Mouse (Mus musculus) spleen, postnatal 4 days (tissue): ENCODE results near the gene Lum.

Experiments
- DNase-seq, 2 experiments: peaks; one replicate each; pipeline ENCODE4 v3.0.0; 2022; ENCODE audit warnings: low spot score in 2 of 2

Lum gene

GRCm38 (mm10) chr10:97564957-97565856, at the start of gene Lum:
Lum (plus strand) TSS chr10:97565128.
- no peak for DNase-seq

- DNase-seq, result no peak
These were observed 41.6 kb upstream of the Lum start for GRCm38 (mm10) chr10:97523366-97523765.

- DNase-seq, result no peak
These were observed 29.2 kb upstream of the Lum start for GRCm38 (mm10) chr10:97535697-97536096.

GRCm38 (mm10) chr10:97536921-97537320, 28.0 kb upstream of the Lum start:
- no peak for DNase-seq

- no peak for DNase-seq
These were observed 26.7 kb upstream of the Lum start for GRCm38 (mm10) chr10:97538202-97538601.

- no peak for DNase-seq
These were observed 17.2 kb upstream of the Lum start for GRCm38 (mm10) chr10:97547740-97548139.

GRCm38 (mm10) chr10:97567489-97568135, 2.7 kb downstream of the Lum start:
- no peak for DNase-seq

- DNase-seq, result no peak
These were observed 17.8 kb downstream of the Lum start for GRCm38 (mm10) chr10:97582543-97583231.

- no peak for DNase-seq
These were observed 19.2 kb downstream of the Lum start for GRCm38 (mm10) chr10:97584176-97584575.

GRCm38 (mm10) chr10:97587159-97587558, 22.2 kb downstream of the Lum start:
- DNase-seq, result no peak

GRCm38 (mm10) chr10:97589574-97589973, 24.6 kb downstream of the Lum start:
- no peak for DNase-seq

- no peak for DNase-seq
These were observed 26.1 kb downstream of the Lum start for GRCm38 (mm10) chr10:97591036-97591435.

- DNase-seq, result no peak
These were observed 26.8 kb downstream of the Lum start for GRCm38 (mm10) chr10:97591685-97592084.

GRCm38 (mm10) chr10:97595680-97596079, 30.8 kb downstream of the Lum start:
- no peak for DNase-seq

GRCm38 (mm10) chr10:97601744-97602143, 36.8 kb downstream of the Lum start:
- DNase-seq, result no peak

- no peak for DNase-seq
These were observed 38.3 kb downstream of the Lum start for GRCm38 (mm10) chr10:97603256-97603655.

- no peak for DNase-seq
These were observed 41.7 kb downstream of the Lum start, which contains the start of gene Kera for GRCm38 (mm10) chr10:97606579-97606978. Kera (plus strand) TSS chr10:97606879.
